Mouse (Mus musculus): ENCODE results near the gene Cd300a.

DNA sequence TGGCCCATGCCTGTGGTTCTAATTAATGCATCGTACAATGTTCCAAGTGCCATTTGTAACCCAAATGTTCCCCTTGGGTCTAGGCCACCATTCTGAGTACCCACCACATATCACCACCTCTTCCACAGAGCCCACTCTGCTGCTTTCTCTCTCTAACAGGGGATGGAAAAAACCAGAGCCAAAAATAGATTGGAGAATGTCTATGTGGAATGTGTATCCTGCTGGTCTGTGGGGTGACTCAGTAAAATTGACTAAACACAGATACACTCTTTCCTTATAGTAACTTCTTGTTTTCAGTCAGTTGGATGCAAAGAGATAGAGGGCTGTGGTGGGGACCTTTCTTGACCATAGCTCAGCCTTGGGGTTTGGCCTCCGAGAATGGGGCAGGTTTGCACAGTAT is 39.7 kb downstream of the Cd300a start:
- TF ChIP-seq POLR2A (IDR thresholded peaks at IDR 0.05; ENCODE audit: control insufficient read depth, extremely low read depth, insufficient read depth, low read length, poor library complexity), result no peak
- TF ChIP-seq CTCF (IDR thresholded peaks at IDR 0.05; ENCODE audit: borderline replicate concordance, control insufficient read depth, extremely low read depth, insufficient read depth, low read length, poor library complexity), result no peak

Data from thymus, adult 2 months (tissue).